Mouse (Mus musculus): Measurements from ENCODE around the gene Nelfe. TPM values are rescaled to one million over a fixed set of nuclear protein-coding genes. Genes with fewer than 3 reads are reported as not detected.

The Nelfe gene
- polyA plus RNA-seq, 1 experiment from 2014 or later, result 52.1 TPM

Other genes with a start within 250 kb of the Nelfe start
- gene Rnf5, start 246.7 kb upstream of the Nelfe start, polyA plus RNA-seq (2018), result 45.1 to 50.3 TPM (median 47.5 TPM) in 3 replicates
- gene Agpat1, start 246.1 kb upstream of the Nelfe start, polyA plus RNA-seq (2018), result 67.5 to 77.3 TPM (median 76.0 TPM) in 3 replicates
- gene Egfl8, start 234.4 kb upstream of the Nelfe start, polyA plus RNA-seq (2018), result 0.14 to 0.69 TPM (median 0.28 TPM) in 3 replicates
- gene Ppt2, start 221.9 kb upstream of the Nelfe start, polyA plus RNA-seq (2018), result 71.0 to 95.1 TPM (median 79.6 TPM) in 3 replicates
- gene Prrt1, start 220.9 kb upstream of the Nelfe start, polyA plus RNA-seq (2018), result 0.16 to 0.25 TPM in 2 of 3 replicates, not detected in the other
- gene Fkbpl, start 205.6 kb upstream of the Nelfe start, polyA plus RNA-seq (2018), result 12.5 to 24.4 TPM (median 15.0 TPM) in 3 replicates
- gene Atf6b, start 203.2 kb upstream of the Nelfe start, polyA plus RNA-seq (2018), result 31.4 to 62.2 TPM (median 57.9 TPM) in 3 replicates
- not detected in 3 replicates for gene Tnxb, start 179.9 kb upstream of the Nelfe start, polyA plus RNA-seq (2018)
- 0.21 to 1.4 TPM (median 0.32 TPM) in 3 replicates for gene C4b, start 106.5 kb upstream of the Nelfe start, polyA plus RNA-seq (2018)
- not detected in 3 replicates for gene Cyp21a1, start 45.8 kb upstream of the Nelfe start, polyA plus RNA-seq (2018)
- 23.5 to 36.5 TPM (median 28.1 TPM) in 3 replicates for gene Stk19, start 13.4 kb upstream of the Nelfe start, polyA plus RNA-seq (2018)
- gene Dxo, start 13.4 kb upstream of the Nelfe start, polyA plus RNA-seq (2018), result 13.6 to 19.8 TPM (median 15.8 TPM) in 3 replicates
- gene Skiv2l, start 181 bp upstream of the Nelfe start, polyA plus RNA-seq (2018), result 16.7 to 36.7 TPM (median 23.6 TPM) in 3 replicates
- 2.6 to 6.4 TPM (median 4.7 TPM) in 3 replicates for gene Cfb, start 12.1 kb downstream of the Nelfe start, polyA plus RNA-seq (2018)
- 5.4 to 6.2 TPM (median 5.5 TPM) in 3 replicates for gene Zbtb12, start 29.1 kb downstream of the Nelfe start, polyA plus RNA-seq (2018)
- gene Gm20547, start 31.7 kb downstream of the Nelfe start, polyA plus RNA-seq (2018), result not detected in 3 replicates
- gene C2, start 47.9 kb downstream of the Nelfe start, polyA plus RNA-seq (2018), result 0.63 to 0.95 TPM (median 0.86 TPM) in 3 replicates
- 59.6 to 100 TPM (median 69.3 TPM) in 3 replicates for gene Ehmt2, start 48.1 kb downstream of the Nelfe start, polyA plus RNA-seq (2018)
- not detected in 3 replicates for gene Slc44a4, start 64.1 kb downstream of the Nelfe start, polyA plus RNA-seq (2018)
- 80.3 to 98.8 TPM (median 81.2 TPM) in 3 replicates for gene Neu1, start 80.9 kb downstream of the Nelfe start, polyA plus RNA-seq (2018)
- gene Hspa1b, start 108.8 kb downstream of the Nelfe start, polyA plus RNA-seq (2018), result 0.57 to 1.2 TPM (median 0.69 TPM) in 3 replicates
- gene Gm20481, start 119.5 kb downstream of the Nelfe start, polyA plus RNA-seq (2018), result not detected in 3 replicates
- gene Hspa1a, start 121.8 kb downstream of the Nelfe start, polyA plus RNA-seq (2018), result 1.2 to 1.9 TPM (median 1.8 TPM) in 3 replicates
- gene Hspa1l, start 122.3 kb downstream of the Nelfe start, polyA plus RNA-seq (2018), result 0.47 to 1.7 TPM (median 0.96 TPM) in 3 replicates
- 16.5 to 52.8 TPM (median 51.4 TPM) in 3 replicates for gene Lsm2, start 131.5 kb downstream of the Nelfe start, polyA plus RNA-seq (2018)
- 7.7 to 37.5 TPM (median 19.2 TPM) in 3 replicates for gene Vars, start 150.6 kb downstream of the Nelfe start, polyA plus RNA-seq (2018)
- 0.06 to 0.32 TPM (median 0.07 TPM) in 3 replicates for gene Vwa7, start 166.2 kb downstream of the Nelfe start, polyA plus RNA-seq (2018)
- gene Sapcd1, start 177.6 kb downstream of the Nelfe start, polyA plus RNA-seq (2018), result not detected in 3 replicates
- 0.48 to 0.51 TPM (median 0.50 TPM) in 3 replicates for gene Msh5, start 196.4 kb downstream of the Nelfe start, polyA plus RNA-seq (2018)
- gene Clic1, start 199.6 kb downstream of the Nelfe start, polyA plus RNA-seq (2018), result 359 to 667 TPM (median 372 TPM) in 3 replicates
- gene Ddah2, start 208.6 kb downstream of the Nelfe start, polyA plus RNA-seq (2018), result 3.3 to 9.6 TPM (median 4.8 TPM) in 3 replicates
- gene Ly6g6c, start 215.0 kb downstream of the Nelfe start, polyA plus RNA-seq (2018), result not detected in 3 replicates
- 0.17 TPM in 1 of 3 replicates, not detected in the others for gene Mpig6b, start 215.8 kb downstream of the Nelfe start, polyA plus RNA-seq (2018)
- not detected in 3 replicates for gene Ly6g6e, start 226.5 kb downstream of the Nelfe start, polyA plus RNA-seq (2018)
- 0.43 to 1.7 TPM (median 0.88 TPM) in 3 replicates for gene Ly6g6d, start 227.7 kb downstream of the Nelfe start, polyA plus RNA-seq (2018)
- not detected in 3 replicates for gene Ly6g6f, start 235.2 kb downstream of the Nelfe start, polyA plus RNA-seq (2018)
- 33.9 to 63.2 TPM (median 53.2 TPM) in 3 replicates for gene Abhd16a, start 238.9 kb downstream of the Nelfe start, polyA plus RNA-seq (2018)